Mouse (Mus musculus): ENCODE measurements around the gene Gm20388.

GRCm38 (mm10) chr8:122585411-122585891, 2674.8 kb downstream of the Gm20388 start:
- no peak for TF ChIP-seq POLR2A (IDR thresholded peaks at IDR 0.05; ENCODE audit: borderline replicate concordance, insufficient read depth, low read length)
- TF ChIP-seq CTCF (IDR thresholded peaks at IDR 0.05; ENCODE audit: borderline replicate concordance, insufficient read depth, low read depth, low read length): no peak
